ENCODE assay signal across 10 mouse cellular contexts in the genomic region with DNA sequence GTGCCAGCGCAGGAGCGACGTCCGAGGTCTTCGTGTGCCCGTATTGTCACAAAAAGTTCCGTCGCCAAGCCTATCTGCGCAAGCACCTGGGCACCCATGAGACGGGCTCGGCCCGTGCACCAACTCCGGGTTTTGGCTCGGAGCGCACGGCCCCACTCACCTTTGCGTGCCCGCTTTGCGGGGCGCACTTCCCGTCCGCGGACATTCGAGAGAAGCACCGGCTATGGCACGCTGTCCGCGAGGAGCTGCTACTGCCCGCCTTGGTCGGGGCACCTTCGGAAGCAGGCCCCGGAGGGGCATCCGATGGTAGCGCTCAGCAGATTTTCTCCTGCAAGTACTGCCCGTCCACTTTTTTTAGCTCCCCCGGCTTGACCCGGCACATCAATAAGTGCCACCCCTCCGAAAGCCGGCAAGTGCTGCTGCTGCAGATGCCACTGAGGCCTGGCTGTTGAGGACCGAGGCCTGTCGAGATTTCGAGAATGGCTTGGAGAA. TPM values are rescaled to one million over a fixed set of nuclear protein-coding genes. Genes with fewer than 3 reads are reported as not detected.
DNase-seq lines count a peak whose midpoint lies in the region; ATAC-seq and TF ChIP-seq lines count a peak whose summit lies in the region.
"Had no signal": no experiment of that assay in that cellular context is flagged by ENCODE, and none has a peak within 500 bp of the region (broad histone marks: within the 10 kb centered on the region; RNA-seq: fewer than 3 reads in every experiment).

No protein-coding gene starts in this region.

- DNase-seq in heart, postnatal 25 days (ENCODE audit: low spot score) = no peak
- no peak for DNase-seq in G1E (ENCODE audit: low spot score)
- DNase-seq in heart, postnatal 0 days (ENCODE audit: low spot score) = no peak
- no peak for DNase-seq in liver, postnatal 0 days
- DNase-seq in urinary bladder, postnatal 14 days (ENCODE audit: low spot score) = no peak
- DNase-seq in urinary bladder, postnatal 36 days (ENCODE audit: low spot score in 2 of 2) = no peak
- DNase-seq in thymus, postnatal 4 days = no peak

- 3% methylated on average over 42 of the region's 42 CpGs for WGBS in heart, embryonic 11.5 days (ENCODE audit: insufficient replicate concordance)
- WGBS in heart, postnatal 0 days = 5% methylated on average over 34 of the region's 42 CpGs
- 6% methylated on average over 42 of the region's 42 CpGs for WGBS in liver, postnatal 0 days (ENCODE audit: insufficient replicate concordance)

- TF ChIP-seq CTCF in G1E (IDR thresholded peaks at IDR 0.05; ENCODE audit: low read depth, low read length) = no peak
- TF ChIP-seq CTCF in heart, postnatal 0 days (IDR thresholded peaks at IDR 0.05; ENCODE audit: low read depth) = no peak
- TF ChIP-seq CTCF in liver, postnatal 0 days (IDR thresholded peaks at IDR 0.05; ENCODE audit: low read depth) = no peak

- H3K4me2 ChIP-seq in heart, embryonic 11.5 days = peak overlapping the region; percentile 91
- peak overlapping the region; percentile 54 for H3K4me2 ChIP-seq in heart, postnatal 0 days (ENCODE audit: low read depth, low read length)
- H3K4me2 ChIP-seq in liver, postnatal 0 days (ENCODE audit: low read depth, low read length) = peak overlapping the region; percentile 67; the same call in 1 of the 2 replicates

- H3K9ac ChIP-seq in heart, embryonic 11.5 days (ENCODE audit: low read depth, low read length) = no peak overlapping the region
- no peak overlapping the region for H3K9ac ChIP-seq in heart, postnatal 0 days (replicated peaks; ENCODE audit: low read depth, low read length)
- H3K9ac ChIP-seq in liver, postnatal 0 days (replicated peaks) = no peak overlapping the region

- no peak overlapping the region for H3K27ac ChIP-seq in heart, embryonic 11.5 days (ENCODE audit: low read depth, low read length)
- H3K27ac ChIP-seq in heart, postnatal 0 days (ENCODE audit: low read depth) = no peak overlapping the region
- no peak overlapping the region for H3K27ac ChIP-seq in liver, postnatal 0 days (ENCODE audit: low read depth)

- intact Hi-C loops in heart, postnatal 25 days (cut with DNase I) = no loop called here

- peaks cover 51% of the 10 kb centered on the region for H3K27me3 ChIP-seq in heart, embryonic 11.5 days (ENCODE audit: control insufficient read depth, insufficient read depth, low read length)
- H3K27me3 ChIP-seq in G1E (ENCODE audit: insufficient read depth, low read length) = no peaks in the 10 kb centered on the region; the same call in 1 of the 2 replicates
- H3K27me3 ChIP-seq in heart, postnatal 0 days (ENCODE audit: control insufficient read depth, insufficient read depth, low read length) = peaks cover 46% of the 10 kb centered on the region
- H3K27me3 ChIP-seq in liver, postnatal 0 days (ENCODE audit: insufficient read depth, low read length) = peaks cover 43% of the 10 kb centered on the region
- H3K27me3 ChIP-seq: CH12.LX had no signal

- H3K36me3 ChIP-seq in heart, embryonic 11.5 days (ENCODE audit: control insufficient read depth, insufficient read depth, low read length) = no peaks in the 10 kb centered on the region
- H3K36me3 ChIP-seq in G1E (replicated peaks) = peaks cover 42% of the 10 kb centered on the region
- peaks cover 18% of the 10 kb centered on the region; the same call in 1 of the 2 replicates for H3K36me3 ChIP-seq in heart, postnatal 0 days (replicated peaks; ENCODE audit: control insufficient read depth, insufficient read depth, low read length)
- H3K36me3 ChIP-seq in liver, postnatal 0 days (replicated peaks; ENCODE audit: insufficient read depth, low read length) = no peaks in the 10 kb centered on the region

- ATAC-seq in heart, embryonic 11.5 days (replicated peaks; ENCODE audit: insufficient number of reproducible peaks, low FRiP score, low TSS enrichment) = peak; percentile 24; the same call in 1 of the 2 replicates
- no peak for ATAC-seq in G1E (ENCODE audit: extremely low read depth, insufficient number of reproducible peaks, low FRiP score, poor library complexity, severe bottlenecking)
- peak; percentile 28; the same call in 1 of the 2 replicates for ATAC-seq in heart, postnatal 0 days (ENCODE audit: insufficient read depth, low read depth)
- ATAC-seq in liver, postnatal 0 days = peak; percentile 49

- H3K9me3 ChIP-seq in heart, embryonic 11.5 days (replicated peaks; ENCODE audit: control insufficient read depth, low read length) = no peaks in the 10 kb centered on the region
- H3K9me3 ChIP-seq in G1E (replicated peaks) = peaks cover 29% of the 10 kb centered on the region
- no peaks in the 10 kb centered on the region for H3K9me3 ChIP-seq in heart, postnatal 0 days (replicated peaks; ENCODE audit: control insufficient read depth, low read length)
- no peaks in the 10 kb centered on the region for H3K9me3 ChIP-seq in liver, postnatal 0 days (ENCODE audit: low read length)

- peaks cover 12% of the 10 kb centered on the region for H3K4me1 ChIP-seq in heart, embryonic 11.5 days (ENCODE audit: control insufficient read depth, insufficient read depth, low read length)
- no peaks in the 10 kb centered on the region for H3K4me1 ChIP-seq in G1E (ENCODE audit: insufficient read depth, low read depth, low read length)
- peaks cover 14% of the 10 kb centered on the region for H3K4me1 ChIP-seq in heart, postnatal 0 days (ENCODE audit: control insufficient read depth, insufficient read depth)
- peaks cover 20% of the 10 kb centered on the region for H3K4me1 ChIP-seq in liver, postnatal 0 days (ENCODE audit: insufficient read depth)

- H3K4me3 ChIP-seq in heart, embryonic 11.5 days (ENCODE audit: low read depth, low read length) = peak overlapping the region; percentile 55
- H3K4me3 ChIP-seq in G1E (ENCODE audit: low read depth, low read length) = peak overlapping the region; percentile 16; the same call in 1 of the 2 replicates
- H3K4me3 ChIP-seq in heart, postnatal 0 days (ENCODE audit: low read depth, low read length) = peak overlapping the region; percentile 48; the same call in 1 of the 2 replicates
- peak overlapping the region; percentile 43; the same call in 1 of the 2 replicates for H3K4me3 ChIP-seq in liver, postnatal 0 days (ENCODE audit: low read depth, low read length)

- no peak for TF ChIP-seq EP300 in heart, postnatal 0 days (IDR thresholded peaks at IDR 0.05; ENCODE audit: low read depth)
- no peak for TF ChIP-seq EP300 in liver, postnatal 0 days (IDR thresholded peaks at IDR 0.05; ENCODE audit: low read depth)

RNA-seq across cellular contexts. Expression of a gene that starts 1.3 kb away (rescaled TPM):
- 0.07 TPM in 1 of 2 replicates, not detected in the other for polyA plus RNA-seq in heart, embryonic 11.5 days (2014; fragmentation: Nextera tagmentation; extraction: Ambion mirVana)
- total RNA-seq in heart, postnatal 25 days (2021) = not detected
- not detected in 2 replicates for total RNA-seq in G1E (2014; fragmentation: Nextera tagmentation)
- total RNA-seq in G1E (2017) = 0.05 TPM in 1 of 2 replicates, not detected in the other
- not detected in 2 replicates for polyA plus RNA-seq in G1E (2012)
- total RNA-seq in heart, postnatal 0 days (2014; rRNA removed; ENCODE audit: low replicate concordance) = not detected in 2 replicates
- polyA plus RNA-seq in heart, postnatal 0 days (2015; fragmentation: Nextera tagmentation; extraction: Ambion mirVana) = not detected in 2 replicates
- polyA plus RNA-seq in liver, postnatal 0 days (2015; fragmentation: Nextera tagmentation; extraction: Ambion mirVana) = 0.05 TPM in 1 of 2 replicates, not detected in the other
- total RNA-seq: CH12.LX had no signal

RNA-seq across cellular contexts. Expression of a gene that starts 35.5 kb away (rescaled TPM):
- polyA plus RNA-seq in heart, embryonic 11.5 days (2014; fragmentation: Nextera tagmentation; extraction: Ambion mirVana) = 0.19 and 0.28 TPM in 2 replicates
- not detected for total RNA-seq in heart, postnatal 25 days (2021)
- total RNA-seq in G1E (2014; fragmentation: Nextera tagmentation) (0.83 TPM in 1 of 2 replicates, not detected in the other), G1E (2017) (0.06 and 0.11 TPM in 2 replicates)
- polyA plus RNA-seq in G1E (2012) = 0.04 TPM in 1 of 2 replicates, not detected in the other
- not detected in 2 replicates for total RNA-seq in heart, postnatal 0 days (2014; rRNA removed; ENCODE audit: low replicate concordance)
- polyA plus RNA-seq in heart, postnatal 0 days (2015; fragmentation: Nextera tagmentation; extraction: Ambion mirVana) = not detected in 2 replicates
- not detected in 2 replicates for polyA plus RNA-seq in liver, postnatal 0 days (2015; fragmentation: Nextera tagmentation; extraction: Ambion mirVana)
- total RNA-seq: CH12.LX had no signal
- polyA plus RNA-seq: thymus, postnatal 0 days had no signal
